In genomic region chr17:75013868-75014267, GRCm38 (mm10) we compare ENCODE assay signal across 9 mouse cellular contexts. TPM values are rescaled to one million over a fixed set of nuclear protein-coding genes. Genes with fewer than 3 reads are reported as not detected.
DNase-seq lines count a peak whose midpoint lies in the region; ATAC-seq lines count a peak whose summit lies in the region.
"Had no signal": no experiment of that assay in that cellular context is flagged by ENCODE, and none has a peak within 500 bp of the region (broad histone marks: within the 10 kb centered on the region; RNA-seq: fewer than 3 reads in every experiment).

No protein-coding gene starts in this region.

- H3K4me2 ChIP-seq in heart, embryonic 13.5 days = no peak overlapping the region
- H3K4me2 ChIP-seq in neural tube, embryonic 15.5 days = no peak overlapping the region
- H3K4me2 ChIP-seq in liver, embryonic 12.5 days = no peak overlapping the region

- ATAC-seq in heart, embryonic 13.5 days (ENCODE audit: extremely low read depth, insufficient number of reproducible peaks, low FRiP score, low TSS enrichment) = no peak
- no peak for ATAC-seq in neural tube, embryonic 15.5 days (ENCODE audit: low FRiP score)
- ATAC-seq in liver, embryonic 12.5 days = no peak
- ATAC-seq in monocyte, adult 5-6 weeks (replicated peaks; ENCODE audit: insufficient number of reproducible peaks, low FRiP score, low TSS enrichment, poor library complexity, severe bottlenecking) = no peak

- H3K27ac ChIP-seq in heart, embryonic 13.5 days (replicated peaks) = peak overlapping the region; percentile 12; the same call in 1 of the 2 replicates
- no peak overlapping the region for H3K27ac ChIP-seq in heart, embryonic 10.5 days
- no peak overlapping the region for H3K27ac ChIP-seq in neural tube, embryonic 15.5 days (replicated peaks)
- H3K27ac ChIP-seq in limb, embryonic 10.5 days = peak overlapping the region; percentile 68; the same call in 1 of the 2 replicates
- no peak overlapping the region for H3K27ac ChIP-seq in liver, embryonic 12.5 days

- H3K9ac ChIP-seq in heart, embryonic 13.5 days = no peak overlapping the region
- H3K9ac ChIP-seq in neural tube, embryonic 15.5 days (replicated peaks) = no peak overlapping the region
- H3K9ac ChIP-seq in liver, embryonic 12.5 days = no peak overlapping the region

- no peak overlapping the region for H3K4me3 ChIP-seq in heart, embryonic 13.5 days
- H3K4me3 ChIP-seq in heart, embryonic 10.5 days = no peak overlapping the region
- no peak overlapping the region for H3K4me3 ChIP-seq in neural tube, embryonic 15.5 days (replicated peaks)
- H3K4me3 ChIP-seq in limb, embryonic 10.5 days = no peak overlapping the region
- H3K4me3 ChIP-seq in liver, embryonic 12.5 days = no peak overlapping the region

- peaks cover 65% of the 10 kb centered on the region for H3K4me1 ChIP-seq in heart, embryonic 13.5 days
- peaks cover 39% of the 10 kb centered on the region for H3K4me1 ChIP-seq in heart, embryonic 10.5 days
- 0 out of 2 replicates have a peak, but pooled peaks cover 7% of the 10 kb centered on the region for H3K4me1 ChIP-seq in neural tube, embryonic 15.5 days
- H3K4me1 ChIP-seq in limb, embryonic 10.5 days = peaks cover 30% of the 10 kb centered on the region
- H3K4me1 ChIP-seq in liver, embryonic 12.5 days = no peaks in the 10 kb centered on the region; the same call in 1 of the 2 replicates

- H3K36me3 ChIP-seq in heart, embryonic 13.5 days = peaks cover 56% of the 10 kb centered on the region
- peaks cover 42% of the 10 kb centered on the region for H3K36me3 ChIP-seq in heart, embryonic 10.5 days
- H3K36me3 ChIP-seq in neural tube, embryonic 15.5 days = no peaks in the 10 kb centered on the region
- peaks cover 27% of the 10 kb centered on the region for H3K36me3 ChIP-seq in limb, embryonic 10.5 days
- no peaks in the 10 kb centered on the region for H3K36me3 ChIP-seq in liver, embryonic 12.5 days

- no peak for DNase-seq in heart, embryonic 10.5 days (ENCODE audit: low spot score)
- peak; percentile 23 for DNase-seq in neural tube, embryonic 10.5 days (ENCODE audit: extremely low spot score, low spot score)
- no peak for DNase-seq in limb, embryonic 10.5 days (ENCODE audit: low spot score)
- DNase-seq: kidney, adult 9 months; thymus, adult 18-20 months had no signal

- 40% methylated on average over 10 of the region's 10 CpGs for WGBS in heart, embryonic 13.5 days
- WGBS in heart, embryonic 10.5 days = 54% methylated on average over 10 of the region's 10 CpGs
- WGBS in neural tube, embryonic 15.5 days = 50% methylated on average over 10 of the region's 10 CpGs
- WGBS in limb, embryonic 10.5 days = 68% methylated on average over 10 of the region's 10 CpGs
- 76% methylated on average over 10 of the region's 10 CpGs for WGBS in liver, embryonic 12.5 days (ENCODE audit: insufficient replicate concordance)

- H3K27me3 ChIP-seq in heart, embryonic 13.5 days (replicated peaks) = no peaks in the 10 kb centered on the region
- H3K27me3 ChIP-seq in heart, embryonic 10.5 days (ENCODE audit: insufficient read depth, poor library complexity, severe bottlenecking) = no peaks in the 10 kb centered on the region
- H3K27me3 ChIP-seq in neural tube, embryonic 15.5 days (replicated peaks) = no peaks in the 10 kb centered on the region
- no peaks in the 10 kb centered on the region for H3K27me3 ChIP-seq in limb, embryonic 10.5 days (ENCODE audit: low read depth, poor library complexity, severe bottlenecking)
- no peaks in the 10 kb centered on the region for H3K27me3 ChIP-seq in liver, embryonic 12.5 days (replicated peaks)

- no peaks in the 10 kb centered on the region for H3K9me3 ChIP-seq in heart, embryonic 13.5 days
- H3K9me3 ChIP-seq in heart, embryonic 10.5 days = no peaks in the 10 kb centered on the region
- H3K9me3 ChIP-seq in neural tube, embryonic 15.5 days (replicated peaks) = no peaks in the 10 kb centered on the region
- no peaks in the 10 kb centered on the region for H3K9me3 ChIP-seq in limb, embryonic 10.5 days (replicated peaks)
- H3K9me3 ChIP-seq in liver, embryonic 12.5 days (replicated peaks) = no peaks in the 10 kb centered on the region

RNA-seq across cellular contexts. Expression of gene Ltbp1, which starts 8.5 kb away (rescaled TPM):
- 28.3 and 30.0 TPM in 2 replicates for polyA plus RNA-seq in heart, embryonic 13.5 days (2015; fragmentation: Nextera tagmentation; extraction: Ambion mirVana)
- polyA plus RNA-seq in heart, embryonic 10.5 days (2016; fragmentation: Nextera tagmentation; extraction: Ambion mirVana) = 29.7 and 34.2 TPM in 2 replicates
- polyA plus RNA-seq in neural tube, embryonic 15.5 days (2015; fragmentation: Nextera tagmentation; extraction: Ambion mirVana) = 3.6 and 6.0 TPM in 2 replicates
- 7.1 and 16.4 TPM in 2 replicates for polyA plus RNA-seq in limb, embryonic 10.5 days (2016; fragmentation: Nextera tagmentation; extraction: Ambion mirVana)
- polyA plus RNA-seq in liver, embryonic 12.5 days (2016; fragmentation: Nextera tagmentation; extraction: Ambion mirVana) = 7.4 and 8.6 TPM in 2 replicates
- total RNA-seq in monocyte, adult 5-6 weeks (2017) = 1.0 to 10.5 TPM in 2 of 3 replicates, not detected in the other

Comparison
In these comparisons a context has a peak if more than half of its experiments do, and no peak if none do; other contexts are left out.
1. H3K27ac ChIP-seq: peak in heart, embryonic 13.5 days (single experiment) and limb, embryonic 10.5 days (single experiment); none in heart, embryonic 10.5 days (single experiment), neural tube, embryonic 15.5 days (single experiment) and liver, embryonic 12.5 days (single experiment).